Mouse (Mus musculus) hindbrain, embryonic 14.5 days (tissue): ENCODE measurements at regions not wholly inside any gene's neighbourhood (a gene's known extent, or its start where the extent isn't known, plus 50 kb on each side); places are given as distances from the start of the nearest gene placed in this dataset.
A peak's percentile ranks its signal among the peaks of the same experiment; 100 is the strongest.

Source experiments
- ATAC-seq: fragments of 200-750 bp; cut with Nextera tagmentation; 2 replicates; pipeline ENCODE4 v1.8.0; 2017; ENCODE audit warnings: moderate number of reproducible peaks, mild to moderate bottlenecking, moderate TSS enrichment, moderate library complexity; ENCODE audit not compliant: low FRiP score
- DNase-seq: peaks from one replicate; pipeline ENCODE4 v3.0.0-alpha.2; 2015; ENCODE audit warnings: low spot score
- H3K27ac ChIP-seq: fragments of 300-500 bp; sonication (generic); 2 replicates; pipeline ENCODE4 v1.5.1; 2014; ENCODE audit warnings: mild to moderate bottlenecking, moderate library complexity
- H3K27me3 ChIP-seq: fragments of 300-500 bp; sonication (generic); 2 replicates; pipeline ENCODE4 v1.6.1; 2014; ENCODE audit warnings: mild to moderate bottlenecking, low read length, mixed read lengths; ENCODE audit not compliant: control insufficient read depth, insufficient read depth
- H3K36me3 ChIP-seq: fragments of 300-500 bp; sonication (generic); replicated peaks from 2 replicates; pipeline ENCODE4 v1.6.1; 2014; ENCODE audit not compliant: control insufficient read depth, insufficient read depth
- H3K4me1 ChIP-seq: fragments of 300-500 bp; sonication (generic); replicated peaks from 2 replicates; pipeline ENCODE4 v1.6.1; 2014; ENCODE audit warnings: antibody characterized with exemption, low read length, mixed read lengths; ENCODE audit not compliant: control insufficient read depth, insufficient read depth
- H3K4me2 ChIP-seq: fragments of 300-500 bp; sonication (generic); replicated peaks from 2 replicates; pipeline ENCODE4 v1.6.1; 2014; ENCODE audit warnings: mild to moderate bottlenecking, moderate library complexity
- H3K4me3 ChIP-seq: fragments of 300-500 bp; sonication (generic); replicated peaks from 2 replicates; pipeline ENCODE4 v1.5.1; 2014; ENCODE audit warnings: mild to moderate bottlenecking, low read length
- H3K9ac ChIP-seq: fragments of 300-500 bp; sonication (generic); 2 replicates; pipeline ENCODE4 v1.6.1; 2014
- H3K9me3 ChIP-seq: fragments of 300-500 bp; sonication (generic); 2 replicates; pipeline ENCODE4 v1.6.1; 2016; ENCODE audit warnings: low read length; ENCODE audit not compliant: control insufficient read depth
- WGBS: fragments of 180-500 bp; shearing (Covaris S2); extraction: QIAGEN DNeasy Blood & Tissue Kit; methylation state at CpG from one replicate; pipeline ENCODE4 v1.1.7; 2014; 5-methylcytosine and 5-hydroxymethylcytosine counted together

- WGBS, result 68% methylated on average over 7 of the region's 7 CpGs
- DNase-seq (no peak), ATAC-seq (no peak)
- H3K36me3 ChIP-seq, result no peaks in the 10 kb centered on the region
- no peaks in the 10 kb centered on the region for H3K27me3 ChIP-seq
- H3K27ac ChIP-seq, result no peak overlapping the region
- no peak overlapping the region for H3K9ac ChIP-seq
- no peaks in the 10 kb centered on the region for H3K9me3 ChIP-seq
- no peak overlapping the region for H3K4me2 ChIP-seq
- no peak overlapping the region for H3K4me3 ChIP-seq
- H3K4me1 ChIP-seq, result no peaks in the 10 kb centered on the region
Measured at GRCm38 (mm10) chr13:83075320-83075877, 428.4 kb upstream of the Mef2c start.

- no peak overlapping the region for H3K9ac ChIP-seq
- H3K4me2 ChIP-seq, result no peak overlapping the region
- H3K4me3 ChIP-seq, result no peak overlapping the region
- WGBS, result 88% methylated on average over 2 of the region's 2 CpGs
- no peaks in the 10 kb centered on the region for H3K36me3 ChIP-seq
- no peaks in the 10 kb centered on the region for H3K27me3 ChIP-seq
- H3K4me1 ChIP-seq, result no peaks in the 10 kb centered on the region
- no peak overlapping the region for H3K27ac ChIP-seq
- ATAC-seq (no peak), DNase-seq (no peak)
- no peaks in the 10 kb centered on the region for H3K9me3 ChIP-seq
Measured at GRCm38 (mm10) chr13:83076611-83077010, 427.2 kb upstream of the Mef2c start.

- no peak overlapping the region for H3K9ac ChIP-seq
- H3K4me3 ChIP-seq, result no peak overlapping the region
- DNase-seq, result no peak
- H3K4me1 ChIP-seq, result no peaks in the 10 kb centered on the region
- H3K27ac ChIP-seq, result no peak overlapping the region
- H3K4me2 ChIP-seq, result no peak overlapping the region
- H3K9me3 ChIP-seq, result no peaks in the 10 kb centered on the region
- 95% methylated on average over 1 of the region's 1 CpGs for WGBS
- H3K27me3 ChIP-seq, result no peaks in the 10 kb centered on the region
- ATAC-seq, result no peak
- no peaks in the 10 kb centered on the region for H3K36me3 ChIP-seq
Measured at GRCm38 (mm10) chr13:83077085-83077484, 426.7 kb upstream of the Mef2c start.

GRCm38 (mm10) chr13:83079291-83079690, 424.5 kb upstream of the Mef2c start:
- Histone ChIP-seq H3K27me3 (no peaks in the 10 kb centered on the region), H3K27ac (no peak overlapping the region), H3K9me3 (no peaks in the 10 kb centered on the region), H3K4me3 (no peak overlapping the region), H3K36me3 (no peaks in the 10 kb centered on the region), H3K4me1 (no peaks in the 10 kb centered on the region), H3K9ac (no peak overlapping the region), H3K4me2 (no peak overlapping the region)
- DNase-seq (no peak), ATAC-seq (no peak)
- 73% methylated on average over 1 of the region's 1 CpGs for WGBS

- Histone ChIP-seq H3K36me3 (no peaks in the 10 kb centered on the region), H3K9ac (no peak overlapping the region), H3K9me3 (no peaks in the 10 kb centered on the region), H3K4me2 (no peak overlapping the region), H3K4me1 (no peaks in the 10 kb centered on the region), H3K27ac (no peak overlapping the region), H3K4me3 (no peak overlapping the region), H3K27me3 (no peaks in the 10 kb centered on the region)
- WGBS, result 89% methylated on average over 3 of the region's 3 CpGs
- DNase-seq (no peak), ATAC-seq (no peak)
Measured at GRCm38 (mm10) chr13:83084948-83085347, 418.9 kb upstream of the Mef2c start.

- Histone ChIP-seq H3K36me3 (no peaks in the 10 kb centered on the region), H3K4me3 (no peak overlapping the region), H3K4me2 (no peak overlapping the region), H3K9ac (no peak overlapping the region), H3K9me3 (no peaks in the 10 kb centered on the region), H3K4me1 (no peaks in the 10 kb centered on the region), H3K27me3 (no peaks in the 10 kb centered on the region), H3K27ac (no peak overlapping the region)
- 78% methylated on average over 1 of the region's 1 CpGs for WGBS
- DNase-seq, result no peak
- ATAC-seq, result no peak
Measured at GRCm38 (mm10) chr13:83099908-83100307, 403.9 kb upstream of the Mef2c start.

- Histone ChIP-seq H3K9ac (no peak overlapping the region), H3K4me3 (no peak overlapping the region), H3K36me3 (no peaks in the 10 kb centered on the region), H3K4me2 (no peak overlapping the region), H3K27ac (no peak overlapping the region), H3K9me3 (no peaks in the 10 kb centered on the region), H3K4me1 (no peaks in the 10 kb centered on the region), H3K27me3 (no peaks in the 10 kb centered on the region)
- DNase-seq (no peak), ATAC-seq (no peak)
- 64% methylated on average over 3 of the region's 3 CpGs for WGBS
Measured at GRCm38 (mm10) chr13:83110610-83111009, 393.2 kb upstream of the Mef2c start.

GRCm38 (mm10) chr13:83111503-83111902, 392.3 kb upstream of the Mef2c start:
- Histone ChIP-seq H3K4me1 (no peaks in the 10 kb centered on the region), H3K9me3 (no peaks in the 10 kb centered on the region), H3K9ac (no peak overlapping the region), H3K36me3 (no peaks in the 10 kb centered on the region), H3K4me2 (no peak overlapping the region), H3K27ac (no peak overlapping the region), H3K27me3 (no peaks in the 10 kb centered on the region), H3K4me3 (no peak overlapping the region)
- WGBS, result 6% methylated on average over 2 of the region's 2 CpGs
- peak; percentile 31 for DNase-seq
- peak; percentile 78 for ATAC-seq

- WGBS, result 73% methylated on average over 1 of the region's 1 CpGs
- no peaks in the 10 kb centered on the region for H3K36me3 ChIP-seq
Measured at GRCm38 (mm10) chr13:83112323-83112722, 391.5 kb upstream of the Mef2c start.

GRCm38 (mm10) chr13:83112741-83113140, 391.1 kb upstream of the Mef2c start:
- ATAC-seq (no peak), DNase-seq (no peak)
- WGBS, result 76% methylated on average over 5 of the region's 5 CpGs
- Histone ChIP-seq H3K4me2 (no peak overlapping the region), H3K27me3 (no peaks in the 10 kb centered on the region), H3K36me3 (no peaks in the 10 kb centered on the region), H3K4me3 (no peak overlapping the region), H3K4me1 (no peaks in the 10 kb centered on the region), H3K9me3 (no peaks in the 10 kb centered on the region), H3K27ac (no peak overlapping the region), H3K9ac (no peak overlapping the region)

More at GRCm38 (mm10) chr13:83112323-83112722, 391.5 kb upstream of the Mef2c start:
- H3K9me3 ChIP-seq, result no peaks in the 10 kb centered on the region
- DNase-seq (no peak), ATAC-seq (no peak)
- no peaks in the 10 kb centered on the region for H3K27me3 ChIP-seq
- no peak overlapping the region for H3K27ac ChIP-seq
- H3K4me2 ChIP-seq, result no peak overlapping the region
- H3K9ac ChIP-seq, result no peak overlapping the region
- H3K4me1 ChIP-seq, result no peaks in the 10 kb centered on the region
- H3K4me3 ChIP-seq, result no peak overlapping the region
